Mouse (Mus musculus) telencephalon, adult 2 months (tissue): ENCODE data around the gene Agap2.

Experiments
- DNase-seq: peaks from one replicate; pipeline ENCODE4 v3.0.0-alpha.2; 2011; ENCODE audit warnings: low read depth, low spot score

Gene Agap2

DNA sequence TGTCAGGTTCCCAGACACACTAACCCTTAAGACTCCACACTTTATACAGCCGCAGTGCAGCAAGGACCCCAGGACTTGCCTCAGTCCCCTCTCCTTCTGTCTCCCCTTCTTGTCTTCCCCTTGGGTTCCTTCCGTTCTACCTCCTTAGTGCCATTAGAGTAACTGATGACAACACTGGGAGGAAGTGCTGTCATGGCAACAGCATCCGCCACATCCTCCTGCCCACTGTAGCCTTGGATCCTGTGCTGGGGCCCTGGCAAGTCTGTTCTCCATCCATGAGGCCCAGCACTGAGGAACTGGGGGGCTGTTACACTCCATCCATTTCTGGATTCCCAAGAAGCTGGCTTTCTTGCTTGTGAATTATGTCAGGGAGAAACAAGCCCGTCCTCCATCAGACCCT lies 998 bp downstream of the Agap2 start:
- DNase-seq = no peak

- no peak for DNase-seq
Measured at GRCm38 (mm10) chr10:127077515-127077914, 2.4 kb downstream of the Agap2 start.

DNA sequence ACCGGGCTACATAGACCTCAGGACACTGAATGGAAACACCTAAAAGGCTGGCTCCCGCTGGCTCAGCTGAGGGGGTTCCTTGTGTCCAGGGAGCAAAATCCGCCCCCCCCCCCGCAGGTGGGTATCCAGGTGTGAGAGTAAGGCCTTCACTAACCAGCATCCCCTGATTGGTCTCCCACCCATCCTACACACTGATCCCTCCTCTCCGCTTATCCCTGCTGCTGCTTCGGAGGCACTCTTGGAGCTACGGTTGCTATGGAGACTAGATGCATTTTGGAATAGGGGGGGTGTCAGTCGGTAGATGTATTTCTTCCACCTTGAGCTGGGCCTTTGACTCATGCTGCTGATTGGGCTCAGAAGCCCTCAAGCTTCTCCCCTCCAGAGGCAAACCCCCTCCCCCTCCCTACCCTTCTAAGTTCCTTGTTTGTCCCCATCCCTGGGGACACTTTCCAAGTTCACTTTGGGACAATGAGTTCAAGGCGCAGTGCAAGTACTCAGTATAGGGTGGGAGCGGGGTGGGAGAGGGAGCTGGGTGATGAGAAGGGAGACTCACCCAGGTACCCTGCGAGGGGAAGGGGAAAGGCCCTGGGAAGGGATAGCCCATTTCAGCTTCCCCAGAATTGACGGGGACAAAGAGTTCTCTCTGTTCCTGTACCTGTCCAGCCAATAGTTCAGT lies 3.1 kb downstream of the Agap2 start:
- DNase-seq = peak; percentile 93

- no peak for DNase-seq
Measured at GRCm38 (mm10) chr10:127078677-127079575, 3.8 kb downstream of the Agap2 start.

GRCm38 (mm10) chr10:127079665-127080391 lies 4.7 kb downstream of the Agap2 start:
- no peak for DNase-seq

GRCm38 (mm10) chr10:127080901-127081780 lies 6.1 kb downstream of the Agap2 start:
- DNase-seq = no peak

DNA sequence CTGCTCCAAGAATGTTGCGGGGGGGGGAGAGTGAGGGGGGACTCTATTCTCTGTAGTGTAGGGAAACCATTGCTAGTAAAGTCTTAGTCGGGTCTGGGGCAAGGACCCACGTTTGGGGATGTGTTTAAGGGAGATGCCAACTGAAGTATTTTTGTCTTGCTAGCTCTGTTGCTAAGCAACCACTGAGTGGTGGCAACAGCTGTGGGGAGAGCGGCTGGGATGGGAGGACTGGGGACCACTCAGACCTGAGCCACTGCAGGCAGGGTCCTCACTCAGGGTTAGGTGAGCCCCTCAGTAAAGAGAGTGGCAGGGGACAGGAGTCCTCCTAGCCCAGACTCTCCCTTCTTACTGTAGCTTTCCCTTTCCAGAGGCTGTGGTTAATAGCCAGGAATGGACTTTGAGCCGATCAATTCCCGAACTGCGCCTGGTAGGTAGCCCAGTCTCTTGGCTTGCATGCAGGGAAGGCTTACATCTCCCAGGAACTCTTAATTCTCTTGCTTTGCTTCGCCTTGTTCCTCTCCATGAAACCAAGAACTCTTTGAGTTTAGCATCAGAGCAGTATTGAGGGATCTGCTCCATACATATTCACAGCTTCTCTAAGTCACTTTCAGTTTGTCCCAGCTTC lies 7.0 kb downstream of the Agap2 start:
- DNase-seq = no peak

DNA sequence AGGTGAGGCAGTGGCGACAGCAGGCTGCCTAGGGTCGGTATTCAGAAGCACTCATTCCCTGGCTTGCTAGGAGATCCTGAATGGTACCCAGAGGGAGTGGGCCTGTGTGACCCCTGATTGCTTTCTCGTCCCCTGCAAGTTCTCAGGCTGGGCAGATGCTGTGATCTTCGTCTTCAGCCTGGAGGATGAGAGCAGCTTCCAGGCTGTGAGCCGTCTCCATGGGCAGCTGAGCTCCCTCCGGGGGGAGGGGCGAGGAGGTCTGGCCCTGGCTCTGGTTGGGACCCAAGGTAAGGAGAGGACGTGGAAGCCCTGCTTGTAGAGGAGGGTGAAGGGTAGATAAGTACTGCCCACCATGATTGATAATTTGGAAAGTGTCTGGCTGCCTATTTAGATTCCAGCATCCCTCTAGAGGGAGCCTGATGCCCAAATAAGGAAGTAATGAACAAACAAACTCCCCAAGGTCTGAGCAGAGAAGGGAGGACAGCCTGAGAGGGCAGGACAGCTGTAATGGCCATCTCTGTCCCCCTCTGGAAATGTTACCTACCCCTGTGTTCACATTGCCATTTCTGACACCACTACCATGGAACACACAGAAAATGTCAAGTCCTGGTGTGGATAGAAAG lies 8.3 kb downstream of the Agap2 start:
- DNase-seq = no peak

GRCm38 (mm10) chr10:127083915-127084306 lies 8.8 kb downstream of the Agap2 start:
- DNase-seq = no peak

DNA sequence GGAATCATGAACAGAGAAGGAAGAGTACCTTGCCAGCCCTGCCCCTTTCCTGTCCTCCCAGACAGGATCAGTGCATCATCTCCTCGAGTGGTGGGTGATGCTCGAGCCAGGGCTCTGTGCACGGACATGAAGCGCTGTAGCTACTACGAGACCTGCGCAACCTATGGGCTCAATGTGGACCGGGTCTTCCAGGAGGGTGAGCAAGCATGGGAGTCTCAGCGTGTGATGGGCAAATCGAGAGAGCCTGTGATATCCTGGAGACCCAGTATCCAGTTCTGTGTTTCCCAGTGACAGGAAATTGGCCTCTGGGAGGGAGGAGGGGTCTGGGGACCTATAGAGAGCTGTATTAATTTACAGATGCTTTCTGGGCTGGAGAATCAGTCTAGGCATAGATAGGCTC lies 10.0 kb downstream of the Agap2 start:
- no peak for DNase-seq

DNA sequence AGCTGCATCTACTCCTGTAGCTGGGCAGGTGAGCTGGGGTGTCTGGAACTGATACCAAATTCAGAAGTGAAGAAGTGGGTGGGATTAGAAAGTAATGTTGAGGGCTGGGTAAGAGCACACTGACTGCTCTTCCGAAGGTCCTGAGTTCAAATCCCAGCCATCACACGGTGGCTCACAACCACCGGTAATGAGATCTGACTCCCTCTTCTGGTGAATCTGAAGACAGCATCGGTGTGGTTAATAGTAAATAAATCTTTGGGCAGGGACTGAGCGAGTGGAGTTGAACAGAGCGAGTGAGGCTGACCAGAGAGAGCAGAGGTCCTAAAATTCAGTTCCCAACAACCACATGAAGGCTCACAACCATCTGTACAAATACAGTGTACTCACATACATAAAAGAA lies 10.5 kb downstream of the Agap2 start:
- DNase-seq = no peak

DNA sequence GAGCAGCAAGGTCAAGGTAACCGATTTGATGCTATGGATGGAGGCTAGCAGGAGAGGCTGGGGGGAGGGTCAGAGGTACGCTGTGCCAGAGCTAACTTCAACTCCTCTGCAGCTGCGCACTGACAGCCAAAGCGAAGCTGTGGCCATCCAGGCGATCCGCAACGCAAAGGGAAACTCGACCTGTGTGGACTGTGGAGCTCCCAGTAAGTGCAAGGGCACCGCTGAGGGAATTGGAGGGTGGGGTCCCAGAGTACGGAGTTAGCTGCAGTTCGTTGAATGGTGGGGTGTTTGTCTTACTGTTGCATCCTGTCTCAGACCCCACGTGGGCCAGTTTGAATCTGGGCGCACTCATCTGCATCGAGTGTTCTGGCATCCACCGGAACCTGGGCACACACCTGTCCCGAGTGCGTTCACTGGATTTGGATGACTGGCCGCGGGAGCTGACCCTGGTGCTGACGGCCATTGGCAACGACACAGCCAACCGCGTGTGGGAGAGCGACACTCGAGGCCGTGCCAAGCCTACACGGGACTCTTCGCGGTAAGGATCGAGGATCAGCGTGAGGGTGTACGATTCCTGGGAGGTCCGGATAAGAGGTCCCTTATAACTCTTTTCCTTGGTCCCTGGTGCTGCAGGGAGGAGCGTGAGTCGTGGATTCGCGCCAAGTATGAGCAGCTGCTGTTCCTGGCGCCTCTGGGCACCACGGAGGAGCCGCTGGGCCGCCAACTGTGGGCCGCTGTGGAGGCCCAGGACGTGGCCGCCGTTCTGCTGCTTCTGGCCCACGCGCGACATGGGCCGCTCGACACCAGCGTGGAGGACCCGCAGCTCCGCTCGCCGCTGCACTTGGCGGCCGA lies 15.7 kb downstream of the Agap2 start:
- no peak for DNase-seq

GRCm38 (mm10) chr10:127091507-127092396 lies 16.7 kb downstream of the Agap2 start:
- no peak for DNase-seq

DNA sequence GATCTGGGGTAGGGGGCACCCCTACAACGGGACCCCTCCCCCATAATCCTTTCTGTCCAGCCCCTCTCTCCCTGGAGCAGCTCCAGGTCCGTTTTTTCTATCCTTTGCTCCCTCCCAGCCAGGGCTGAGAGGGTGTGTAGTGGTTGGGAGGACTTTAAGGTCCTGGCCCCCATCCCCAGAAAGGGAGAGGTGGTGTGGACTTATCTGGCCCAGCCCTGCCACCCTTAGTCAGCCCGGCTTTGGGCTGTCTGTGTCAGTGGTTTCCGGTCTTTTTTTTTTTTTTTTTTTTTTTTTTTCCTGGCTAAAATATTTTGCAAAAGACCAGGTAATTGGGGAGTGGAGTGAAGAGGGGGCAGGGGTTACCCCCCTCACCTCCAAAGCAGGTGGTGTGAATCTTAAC lies 17.7 kb downstream of the Agap2 start:
- DNase-seq = no peak

GRCm38 (mm10) chr10:127094382-127094802 lies 19.3 kb downstream of the Agap2 start:
- DNase-seq = no peak

DNA sequence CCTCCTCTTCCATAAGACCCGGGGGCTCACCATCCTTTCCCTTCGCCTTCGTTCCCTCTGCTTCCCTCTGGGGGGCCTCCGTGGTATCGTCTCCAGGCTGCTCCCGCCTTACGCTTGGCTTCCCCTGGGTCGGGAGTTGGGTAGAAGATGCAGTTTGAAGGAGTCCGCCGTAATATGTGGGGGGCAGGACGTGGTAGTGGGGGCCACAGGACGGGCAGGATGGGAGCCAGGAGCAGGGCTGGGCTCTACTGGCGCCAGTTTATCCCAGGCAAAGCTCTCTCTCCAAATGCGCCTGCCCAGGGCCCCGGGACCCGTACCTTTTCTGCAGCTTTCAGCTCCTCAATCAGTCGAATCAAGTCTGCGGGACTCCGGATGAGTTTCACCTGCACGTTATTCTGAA lies 23.4 kb downstream of the Agap2 start:
- no peak for DNase-seq

DNA sequence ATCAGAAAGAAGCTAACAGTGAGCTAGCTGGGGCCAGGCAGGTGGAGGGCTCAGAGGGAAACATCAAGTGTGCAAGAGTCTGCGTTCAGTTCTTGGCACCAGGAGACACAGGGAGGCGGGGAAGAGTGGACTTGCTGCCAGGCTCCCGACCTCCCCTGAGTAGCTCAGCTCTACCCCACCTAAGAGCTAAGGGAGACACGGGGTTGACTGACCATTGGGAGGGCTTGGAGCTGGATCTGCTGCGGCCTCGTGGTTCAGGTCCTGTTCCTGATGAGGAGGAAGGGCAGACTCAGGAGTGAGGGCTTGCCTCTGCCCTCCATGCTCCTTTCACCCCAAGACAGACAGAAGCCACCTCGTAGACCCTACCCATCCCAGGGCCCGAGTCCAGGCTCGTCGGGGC lies 24.1 kb downstream of the Agap2 start:
- DNase-seq = no peak

DNA sequence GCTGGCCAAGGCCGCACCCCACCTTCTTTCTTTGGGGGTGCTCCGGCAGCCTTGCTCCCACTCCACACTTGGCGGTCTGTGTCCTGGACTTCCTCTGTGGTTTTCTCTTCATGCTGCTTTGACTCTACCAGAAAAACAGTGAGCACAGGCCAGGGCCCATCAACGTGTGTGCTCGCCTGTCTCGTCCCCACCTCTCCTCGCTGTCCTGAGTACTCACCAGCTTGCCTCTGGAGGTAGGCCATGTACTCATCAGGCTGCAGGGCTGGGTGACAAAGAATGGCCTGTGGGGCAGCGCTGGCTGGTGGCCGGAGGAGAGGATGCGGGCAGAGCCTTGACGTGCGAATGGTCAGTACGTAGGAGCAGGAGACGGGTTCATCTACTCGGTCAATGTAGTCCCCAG lies 24.8 kb downstream of the Agap2 start:
- no peak for DNase-seq

DNA sequence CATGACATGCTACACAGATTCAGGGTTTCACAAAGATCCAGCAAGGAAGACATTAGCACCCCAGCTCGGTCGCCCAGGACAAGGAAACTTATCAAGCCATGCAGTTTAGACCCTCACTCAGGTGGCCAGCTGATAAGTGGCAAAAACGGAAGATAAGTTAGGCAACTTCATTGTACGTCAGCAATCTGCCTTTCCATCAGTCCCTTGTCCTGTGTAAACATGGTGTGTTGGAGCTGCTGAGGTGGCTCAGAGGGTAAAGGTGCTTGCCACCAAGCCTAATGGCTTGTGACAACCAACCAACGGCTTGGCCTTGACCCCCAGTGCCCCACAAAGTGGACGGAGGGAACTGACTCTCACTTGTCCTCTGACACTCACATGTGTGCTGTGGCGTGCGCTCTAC lies 25.3 kb downstream of the Agap2 start:
- no peak for DNase-seq
